23 mouse cellular contexts compared by ENCODE assay signal in the genomic region with DNA sequence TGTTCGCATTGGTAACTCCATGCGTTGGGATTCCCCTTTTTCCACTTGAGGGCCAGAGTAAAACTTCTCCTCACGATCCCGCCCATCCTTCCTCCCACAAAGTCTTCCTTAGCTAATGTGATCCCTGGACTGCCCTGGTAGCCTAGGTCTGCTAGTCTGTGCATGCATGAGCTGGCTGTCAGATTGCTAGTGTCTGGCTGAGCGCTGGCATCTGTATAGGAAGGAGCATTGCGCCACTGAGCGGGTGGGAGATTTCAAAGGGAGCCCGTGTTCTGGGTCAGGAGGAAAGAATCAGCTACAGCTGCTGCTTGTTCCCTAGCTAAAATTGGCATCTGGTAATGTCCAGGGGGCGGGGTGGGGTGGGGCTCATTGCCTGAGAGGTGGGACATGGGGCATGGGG. TPM values are rescaled to one million over a fixed set of nuclear protein-coding genes. Genes with fewer than 3 reads are reported as not detected.
DNase-seq lines count a peak whose midpoint lies in the region; ATAC-seq and TF ChIP-seq lines count a peak whose summit lies in the region.
"Had no signal": no experiment of that assay in that cellular context is flagged by ENCODE, and none has a peak within 500 bp of the region (broad histone marks: within the 10 kb centered on the region; RNA-seq: fewer than 3 reads in every experiment).

No protein-coding gene starts in this region.

- H3K9ac ChIP-seq in lung, embryonic 16.5 days (ENCODE audit: low read length), result no peak overlapping the region
- H3K9ac ChIP-seq: embryonic facial prominence, embryonic 15.5 days; heart, embryonic 12.5 days; intestine, embryonic 15.5 days; stomach, embryonic 15.5 days had no signal

- ATAC-seq in lung, embryonic 16.5 days (ENCODE audit: low read depth), result peak; percentile 62
- ATAC-seq: CD4-positive, CD25-positive, alpha-beta regulatory T cell, adult 4 months; forebrain, embryonic 16.5 days; hindbrain, embryonic 16.5 days; intestine, embryonic 15.5 days had no signal

- H3K4me2 ChIP-seq in lung, embryonic 16.5 days (ENCODE audit: low read depth, low read length), result no peak overlapping the region
- H3K4me2 ChIP-seq: embryonic facial prominence, embryonic 15.5 days; heart, embryonic 12.5 days; intestine, embryonic 15.5 days; stomach, embryonic 15.5 days had no signal

- H3K9me3 ChIP-seq in lung, embryonic 16.5 days (ENCODE audit: control insufficient read depth, low read length), result no peaks in the 10 kb centered on the region
- H3K9me3 ChIP-seq: embryonic facial prominence, embryonic 15.5 days; forebrain, embryonic 10.5 days; heart, embryonic 12.5 days; hindbrain, embryonic 10.5 days; intestine, embryonic 15.5 days; midbrain, embryonic 10.5 days; stomach, embryonic 15.5 days had no signal

- H3K27me3 ChIP-seq in lung, embryonic 16.5 days (ENCODE audit: control insufficient read depth, insufficient read depth, low read depth, low read length), result peaks cover 15% of the 10 kb centered on the region
- H3K27me3 ChIP-seq: embryonic facial prominence, embryonic 15.5 days; heart, embryonic 12.5 days; intestine, embryonic 15.5 days; stomach, embryonic 15.5 days had no signal

- H3K4me3 ChIP-seq in gastrocnemius, adult 2 months, result no peak overlapping the region
- H3K4me3 ChIP-seq in lung, embryonic 16.5 days (ENCODE audit: low read length), result no peak overlapping the region
- H3K4me3 ChIP-seq: embryonic facial prominence, embryonic 15.5 days; forebrain, embryonic 10.5 days; heart, embryonic 12.5 days; hindbrain, embryonic 10.5 days; intestine, embryonic 15.5 days; midbrain, embryonic 10.5 days; stomach, embryonic 15.5 days had no signal

- H3K4me1 ChIP-seq in lung, embryonic 16.5 days (replicated peaks; ENCODE audit: control insufficient read depth, insufficient read depth, low read length), result peaks cover under 1% of the 10 kb centered on the region; the same call in 1 of the 2 replicates

- intact Hi-C loops in gastrocnemius, adult 2 months (cut with DNase I), result no loop called here

- H3K36me3 ChIP-seq in lung, embryonic 16.5 days (ENCODE audit: control insufficient read depth, insufficient read depth, low read length), result peaks cover 38% of the 10 kb centered on the region

- DNase-seq in gastrocnemius, adult 2 months, result no peak
- no peak for DNase-seq in gastrocnemius, adult 18-20 months (ENCODE audit: low spot score)
- DNase-seq in lung, postnatal 25 days (ENCODE audit: low spot score), result no peak
- DNase-seq in adipocyte (ENCODE audit: low spot score), result peak; percentile 19
- DNase-seq in lung, postnatal 10 days, result peak; percentile 77
- no peak for DNase-seq in kidney, adult 18-20 months
- no peak for DNase-seq in cerebellum, adult 9-11 months
- DNase-seq: cerebellum, postnatal 25 days; heart, postnatal 10 days; kidney, adult 9 months; kidney, postnatal 14 days; left cerebral cortex, postnatal 4 days had no signal

- WGBS in lung, embryonic 16.5 days, result 79% methylated on average over 9 of the region's 9 CpGs

- H3K27ac ChIP-seq in gastrocnemius, adult 2 months, result peak overlapping the region; percentile 35
- no peak overlapping the region for H3K27ac ChIP-seq in lung, embryonic 16.5 days (ENCODE audit: low read length)
- H3K27ac ChIP-seq: embryonic facial prominence, embryonic 15.5 days; forebrain, embryonic 10.5 days; hindbrain, embryonic 10.5 days; intestine, embryonic 15.5 days; midbrain, embryonic 10.5 days; stomach, embryonic 15.5 days had no signal

- TF ChIP-seq CTCF in gastrocnemius, adult 2 months (IDR thresholded peaks at IDR 0.05), result no peak

RNA-seq across cellular contexts. Expression of a gene that starts 18.6 kb away (rescaled TPM):
- 100 to 1,000 TPM; 730 to 837 TPM for total RNA-seq in gastrocnemius, adult 2 months (2021)
- total RNA-seq in gastrocnemius, adult 18-20 months (2021), result 100 to 1,000 TPM; 764 to 769 TPM
- 131 and 132 TPM in 2 replicates for polyA plus RNA-seq in lung, embryonic 16.5 days (2015; fragmentation: Nextera tagmentation; extraction: Ambion mirVana)

RNA-seq across cellular contexts. Expression of a gene that starts 50.6 kb away (rescaled TPM):
- total RNA-seq in gastrocnemius, adult 2 months (2021), result 1 to 10 TPM; 6.2 to 6.4 TPM
- 1 to 10 TPM; 3.8 to 4.6 TPM for total RNA-seq in gastrocnemius, adult 18-20 months (2021)
- polyA plus RNA-seq in lung, embryonic 16.5 days (2015; fragmentation: Nextera tagmentation; extraction: Ambion mirVana), result 5.8 and 8.9 TPM in 2 replicates

Comparison
In these comparisons a context has a peak if more than half of its experiments do, and no peak if none do; other contexts are left out.
1. DNase-seq: peak in adipocyte (single experiment) and lung, postnatal 10 days (single experiment); none in gastrocnemius, adult 2 months (single experiment), gastrocnemius, adult 18-20 months (single experiment), lung, postnatal 25 days (single experiment), kidney, adult 18-20 months (single experiment) and cerebellum, adult 9-11 months (single experiment).